Mouse (Mus musculus) sigmoid colon, adult 10 weeks (tissue): ENCODE data around the gene Calcb. TPM values are rescaled to one million over a fixed set of nuclear protein-coding genes. Genes with fewer than 3 reads are reported as not detected.

ENCODE experiments used
- polyA plus RNA-seq: library from polyadenylated mRNA; stranded (reverse); fragments of 350-450 nt; fragmentation: Illumina TruSeq; extraction: RNeasy Lipid Tissue Mini Kit (QIAGEN cat#74804); gene quantifications from one replicate; pipeline ENCODE4 v1.2.3, GENCODE M21; 2014; ENCODE audit warnings: low read depth, low replicate concordance

The Calcb gene
- 2.6 TPM for polyA plus RNA-seq

GRCm38 (mm10) chr7:114718300-114718699 lies at the start of gene Calcb:
Gene Calcb (plus strand): TSS chr7:114718643.

GRCm38 (mm10) chr7:114743022-114743780 lies 24.8 kb downstream of the Calcb start, which contains the start of gene Insc:
Gene Insc (plus strand): TSS chr7:114743694.

Other genes starting within 250 kb of the Calcb start
- gene Cyp2r1, start 155.7 kb upstream of the Calcb start, polyA plus RNA-seq = 13.3 TPM
- not detected for gene Calca, start 82.3 kb upstream of the Calcb start, polyA plus RNA-seq
- 2.3 TPM for gene Insc, start 25.1 kb downstream of the Calcb start, polyA plus RNA-seq